Comparison of ENCODE assay signal across 32 mouse cellular contexts in the genomic region with DNA sequence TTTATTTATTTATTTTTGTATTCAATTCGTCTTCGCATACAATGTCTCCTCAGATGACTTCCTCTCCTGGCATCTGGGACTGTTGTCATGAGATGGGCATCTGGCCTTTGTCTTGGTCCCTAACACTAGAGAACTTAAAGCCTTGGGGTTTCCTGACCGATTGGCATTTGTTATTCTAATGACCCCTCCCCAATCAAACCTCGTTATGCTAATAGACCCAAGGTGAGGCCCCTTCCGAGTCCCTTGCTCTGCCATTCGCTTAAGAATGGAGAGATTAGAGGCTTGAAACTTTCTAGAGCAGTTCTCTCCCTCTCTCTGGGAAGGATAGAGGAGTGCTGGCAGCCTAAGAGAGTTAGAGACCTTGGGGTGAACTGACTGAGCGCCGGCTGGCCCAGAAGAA. TPM values are rescaled to one million over a fixed set of nuclear protein-coding genes. Genes with fewer than 3 reads are reported as not detected.
"Had no signal": no experiment of that assay in that cellular context is flagged by ENCODE, and none has a peak within 500 bp of the region (broad histone marks: within the 10 kb centered on the region; RNA-seq: fewer than 3 reads in every experiment).

No protein-coding gene starts in this region.

- H3K36me3 ChIP-seq: heart, embryonic 13.5 days; heart, embryonic 15.5 days; hindbrain, embryonic 15.5 days; kidney, embryonic 15.5 days; liver, embryonic 13.5 days had no signal

- H3K4me2 ChIP-seq: heart, embryonic 11.5 days; heart, embryonic 13.5 days; heart, embryonic 15.5 days; hindbrain, embryonic 13.5 days; hindbrain, embryonic 15.5 days; kidney, embryonic 15.5 days; limb, embryonic 12.5 days; liver, embryonic 11.5 days; liver, embryonic 13.5 days had no signal

- H3K27me3 ChIP-seq: heart, embryonic 13.5 days; heart, embryonic 15.5 days; hindbrain, embryonic 13.5 days; hindbrain, embryonic 15.5 days; kidney, embryonic 15.5 days; limb, embryonic 12.5 days; liver, embryonic 13.5 days had no signal

- H3K9ac ChIP-seq: heart, embryonic 13.5 days; heart, embryonic 15.5 days; hindbrain, embryonic 13.5 days; hindbrain, embryonic 15.5 days; kidney, embryonic 15.5 days; limb, embryonic 12.5 days; liver, embryonic 13.5 days had no signal

- H3K4me3 ChIP-seq: heart, adult 2 months; heart, embryonic 13.5 days; heart, embryonic 15.5 days; hindbrain, embryonic 13.5 days; hindbrain, embryonic 15.5 days; kidney, embryonic 15.5 days; layer of hippocampus, adult 2 months; left cerebral cortex, adult 2 months; limb, embryonic 10.5 days; limb, embryonic 12.5 days; liver, embryonic 13.5 days had no signal

- DNase-seq: gastrocnemius, postnatal 14 days; gastrocnemius, postnatal 36 days; heart, adult 11 months; heart, adult 2 months; heart, postnatal 14 days; heart, postnatal 36 days; kidney, adult 11 months; kidney, adult 2 months; kidney, adult 9 months; kidney, postnatal 14 days; kidney, postnatal 36 days; liver; liver, embryonic 13.5 days had no signal

- ATAC-seq: hindbrain, postnatal 0 days; intestine, embryonic 16.5 days had no signal

- H3K27ac ChIP-seq: heart, adult 2 months; heart, embryonic 13.5 days; heart, embryonic 15.5 days; hindbrain, embryonic 13.5 days; hindbrain, embryonic 15.5 days; hindbrain, postnatal 0 days; kidney, embryonic 15.5 days; kidney, postnatal 0 days; layer of hippocampus, adult 2 months; left cerebral cortex, adult 2 months; limb, embryonic 10.5 days; limb, embryonic 12.5 days; liver, embryonic 13.5 days had no signal

- H3K9me3 ChIP-seq: heart, embryonic 13.5 days; heart, embryonic 15.5 days; hindbrain, embryonic 13.5 days; hindbrain, embryonic 15.5 days; kidney, embryonic 15.5 days; limb, embryonic 10.5 days; limb, embryonic 12.5 days; liver, embryonic 13.5 days had no signal

RNA-seq across cellular contexts. Expression of gene Gm19935, which starts 34.4 kb away (rescaled TPM):
- total RNA-seq: gastrocnemius, adult 18-20 months; gastrocnemius, adult 8-10 months; gastrocnemius, postnatal 14 days; gastrocnemius, postnatal 36 days; heart, adult 2 months; heart, postnatal 36 days; hematopoietic stem cell, adult 5-6 weeks had no signal
- polyA plus RNA-seq: heart, embryonic 11.5 days; heart, embryonic 13.5 days; heart, embryonic 15.5 days; intestine, embryonic 14.5 days; intestine, embryonic 16.5 days; kidney, embryonic 15.5 days; limb, embryonic 10.5 days; limb, embryonic 12.5 days; limb, embryonic 14.5 days; liver, embryonic 11.5 days; liver, embryonic 13.5 days had no signal
